Mouse (Mus musculus) spleen, adult 2 months (tissue): ENCODE results near the gene Pxdc1. TPM values are rescaled to one million over a fixed set of nuclear protein-coding genes. Genes with fewer than 3 reads are reported as not detected.

ENCODE experiments used
- DNase-seq, 2 experiments: peaks; one replicate each; pipeline versions ENCODE4 v3.0.0 to v3.0.0-alpha.2; 2012 to 2021; ENCODE audit warnings: low spot score in 2 of 2, low read depth in 1 of 2
- H3K27ac ChIP-seq: fragments of 200-500 bp; 2 replicates; pipeline ENCODE4 v1.5.1; 2012; ENCODE audit warnings: low read length, inconsistent platforms; ENCODE audit not compliant: insufficient read depth
- H3K27me3 ChIP-seq: fragments of 200-500 bp; 2 replicates; pipeline ENCODE4 v1.6.1; 2012; ENCODE audit warnings: mild to moderate bottlenecking, moderate library complexity, low read length, inconsistent platforms; ENCODE audit not compliant: control insufficient read depth, insufficient read depth
- H3K36me3 ChIP-seq: fragments of 200-500 bp; 2 replicates; pipeline ENCODE4 v1.6.1; 2012; ENCODE audit warnings: mild to moderate bottlenecking, low read length, inconsistent platforms; ENCODE audit not compliant: control insufficient read depth, insufficient read depth
- H3K4me1 ChIP-seq: fragments of 200-500 bp; 2 replicates; pipeline ENCODE4 v1.6.1; 2011; ENCODE audit warnings: inconsistent platforms; ENCODE audit not compliant: control insufficient read depth, insufficient read depth, insufficient read length
- H3K4me3 ChIP-seq: fragments of 200-500 bp; 2 replicates; pipeline ENCODE4 v1.5.1; 2011; ENCODE audit warnings: mild to moderate bottlenecking, inconsistent platforms; ENCODE audit not compliant: insufficient read depth, insufficient read length; ENCODE audit errors: extremely low read depth
- CTCF ChIP-seq: fragments of 200-500 bp; IDR thresholded peaks from 2 replicates; pipeline ENCODE4 v1.5.1; 2011; ENCODE audit warnings: mild to moderate bottlenecking, inconsistent platforms; ENCODE audit not compliant: insufficient read depth, insufficient read length, insufficient replicate concordance; ENCODE audit errors: extremely low read depth
- POLR2A ChIP-seq: fragments of 200-500 bp; IDR thresholded peaks from 2 replicates; pipeline ENCODE4 v1.6.1; 2011; ENCODE audit warnings: low read depth, low read length, inconsistent platforms
- WGBS: fragments of 180-500 bp; shearing (Covaris S2); methylation state at CpG from one replicate; pipeline ENCODE4 v1.1.7; 2018; 5-methylcytosine and 5-hydroxymethylcytosine counted together
- polyA plus RNA-seq: library from polyadenylated mRNA; depleted of rRNA; stranded (reverse); fragments of >200 nt; gene quantifications from 2 replicates; pipeline ENCODE4 v1.2.3, GENCODE M21; 2012

The Pxdc1 gene
- polyA plus RNA-seq, 1 experiment, result 41.9 TPM

DNA sequence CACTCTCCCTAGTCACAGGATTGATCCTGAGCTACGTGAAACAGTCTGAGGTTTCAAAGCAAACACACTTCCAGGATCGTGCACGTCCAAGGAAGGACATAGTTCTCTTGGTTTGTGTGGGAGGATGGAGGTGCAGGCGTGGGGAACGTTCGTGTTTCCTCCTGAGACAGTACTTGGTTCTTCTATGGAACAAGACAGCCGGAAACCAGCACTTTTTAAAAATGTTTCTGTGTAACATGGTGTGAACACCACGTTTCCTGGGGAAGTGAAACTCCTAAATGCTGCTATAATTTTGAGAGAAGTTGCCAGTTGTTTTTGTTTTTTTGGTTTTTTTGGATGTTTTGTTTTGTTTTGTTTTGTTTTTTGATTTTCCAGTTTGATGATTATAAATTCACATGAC is 13.9 kb upstream of the Pxdc1 start:
- H3K36me3 ChIP-seq, result no peaks in the 10 kb centered on the region
- H3K4me1 ChIP-seq, result peaks cover 16% of the 10 kb centered on the region; the same call in 1 of the 2 replicates
- 5% methylated on average over 8 of the region's 8 CpGs for WGBS
- no peak overlapping the region for H3K4me3 ChIP-seq
- peak overlapping the region; percentile 90 for H3K27ac ChIP-seq
- TF ChIP-seq POLR2A (no peak), CTCF (no peak)
- no peaks in the 10 kb centered on the region for H3K27me3 ChIP-seq
- peak; percentile 56 to 74 for DNase-seq

DNA sequence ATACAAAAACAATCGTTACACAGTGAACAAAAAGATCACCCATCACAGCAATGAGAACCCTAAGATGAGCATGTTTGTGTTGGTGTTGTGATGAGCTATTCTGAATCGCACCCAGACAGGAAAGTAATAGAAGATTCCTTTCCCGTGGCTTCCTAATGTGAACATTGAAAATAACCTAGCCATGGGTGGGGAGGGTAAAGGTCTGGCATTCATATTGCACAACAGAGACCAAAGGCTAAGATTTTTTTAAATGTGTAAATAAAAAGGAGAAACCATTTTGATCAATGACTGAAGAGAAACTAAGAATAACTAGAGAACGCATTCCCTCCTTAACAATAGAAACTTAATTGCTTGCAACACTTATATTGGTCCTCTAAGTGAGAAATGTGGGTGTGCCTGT is 11.8 kb upstream of the Pxdc1 start:
- no peak for DNase-seq
- WGBS, result 87% methylated on average over 4 of the region's 4 CpGs

DNA sequence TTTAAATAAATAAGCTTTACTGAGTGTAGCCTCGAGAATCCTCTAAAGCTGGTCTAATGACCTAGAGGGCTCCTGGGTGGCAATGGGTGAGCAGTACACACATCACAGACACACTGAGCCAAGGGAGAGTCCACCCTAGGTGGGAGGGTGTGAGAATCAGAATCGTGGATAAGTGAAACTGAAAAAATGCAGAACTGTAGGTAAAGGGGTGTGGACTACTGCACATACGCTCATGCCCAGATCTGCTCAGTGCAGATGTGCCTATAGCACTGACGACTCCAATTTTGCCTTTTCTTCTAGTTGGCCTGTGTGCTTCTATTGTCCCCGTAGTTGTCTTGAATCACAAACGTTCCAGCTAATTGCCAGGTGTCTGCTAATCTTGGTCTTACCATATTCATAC is 10.5 kb upstream of the Pxdc1 start:
- Histone ChIP-seq H3K4me3 (no peak overlapping the region), H3K4me1 (peaks cover 10% of the 10 kb centered on the region; the same call in 1 of the 2 replicates), H3K36me3 (no peaks in the 10 kb centered on the region), H3K27ac (peak overlapping the region; percentile 47; the same call in 1 of the 2 replicates), H3K27me3 (no peaks in the 10 kb centered on the region)
- TF ChIP-seq CTCF, result no peak
- TF ChIP-seq POLR2A, result no peak
- DNase-seq, result no peak
- 68% methylated on average over 6 of the region's 6 CpGs for WGBS

More for the DNA sequence above, 11.8 kb upstream of the Pxdc1 start:
- H3K27me3 ChIP-seq, result no peaks in the 10 kb centered on the region
- peaks cover 16% of the 10 kb centered on the region; the same call in 1 of the 2 replicates for H3K4me1 ChIP-seq
- H3K27ac ChIP-seq, result no peak overlapping the region
- TF ChIP-seq POLR2A, result no peak
- no peak for TF ChIP-seq CTCF
- H3K36me3 ChIP-seq, result no peaks in the 10 kb centered on the region
- H3K4me3 ChIP-seq, result no peak overlapping the region

DNA sequence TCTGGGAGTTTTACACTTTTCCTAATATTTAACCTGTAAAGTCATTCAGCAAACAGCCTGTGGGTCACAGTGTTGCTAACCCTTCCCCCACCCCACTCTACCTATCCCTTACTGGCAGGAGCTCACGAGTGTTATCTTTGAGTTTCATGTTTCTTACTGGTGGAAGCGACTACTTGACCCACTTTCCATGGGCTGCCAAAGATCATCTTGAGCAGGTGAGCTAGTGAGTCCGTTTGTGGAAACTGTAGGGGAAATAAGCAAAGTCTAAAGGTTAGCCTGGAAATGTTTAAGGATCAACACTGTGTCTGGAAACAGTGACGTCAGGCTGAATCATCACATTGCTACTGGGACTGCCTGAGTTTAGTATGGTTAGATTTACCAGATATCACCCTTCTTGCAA is 6.2 kb upstream of the Pxdc1 start:
- H3K36me3 ChIP-seq, result no peaks in the 10 kb centered on the region
- no peak overlapping the region for H3K27ac ChIP-seq
- TF ChIP-seq CTCF (no peak), POLR2A (no peak)
- 83% methylated on average over 4 of the region's 4 CpGs for WGBS
- no peak for DNase-seq
- no peak overlapping the region for H3K4me3 ChIP-seq
- H3K4me1 ChIP-seq, result peaks cover 7% of the 10 kb centered on the region; the same call in 1 of the 2 replicates
- H3K27me3 ChIP-seq, result no peaks in the 10 kb centered on the region

DNA sequence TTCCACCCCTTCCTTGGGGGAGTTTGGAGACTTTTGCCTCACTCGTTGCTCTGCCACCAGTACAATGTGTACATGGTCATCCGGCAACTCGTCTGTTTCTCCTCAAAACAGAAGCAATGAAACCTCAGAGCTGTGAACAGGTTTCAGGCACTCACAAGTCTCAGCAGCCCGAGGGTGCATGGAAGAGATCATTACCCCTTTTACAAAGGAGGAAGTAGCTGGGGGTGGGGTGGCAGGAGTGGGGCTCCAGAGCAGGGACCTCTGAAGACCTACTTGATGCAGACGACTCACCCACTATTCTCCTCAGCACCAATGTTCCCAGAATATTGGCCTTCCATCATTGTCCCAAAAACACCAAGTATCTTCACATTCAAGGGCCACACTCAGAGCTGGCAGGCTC is 3.1 kb upstream of the Pxdc1 start:
- Histone ChIP-seq H3K4me1 (peaks cover 4% of the 10 kb centered on the region), H3K27me3 (peaks cover 5% of the 10 kb centered on the region; the same call in 1 of the 2 replicates), H3K4me3 (no peak overlapping the region), H3K36me3 (no peaks in the 10 kb centered on the region), H3K27ac (no peak overlapping the region)
- DNase-seq, result no peak
- TF ChIP-seq CTCF (no peak), POLR2A (no peak)
- 53% methylated on average over 5 of the region's 5 CpGs for WGBS

DNA sequence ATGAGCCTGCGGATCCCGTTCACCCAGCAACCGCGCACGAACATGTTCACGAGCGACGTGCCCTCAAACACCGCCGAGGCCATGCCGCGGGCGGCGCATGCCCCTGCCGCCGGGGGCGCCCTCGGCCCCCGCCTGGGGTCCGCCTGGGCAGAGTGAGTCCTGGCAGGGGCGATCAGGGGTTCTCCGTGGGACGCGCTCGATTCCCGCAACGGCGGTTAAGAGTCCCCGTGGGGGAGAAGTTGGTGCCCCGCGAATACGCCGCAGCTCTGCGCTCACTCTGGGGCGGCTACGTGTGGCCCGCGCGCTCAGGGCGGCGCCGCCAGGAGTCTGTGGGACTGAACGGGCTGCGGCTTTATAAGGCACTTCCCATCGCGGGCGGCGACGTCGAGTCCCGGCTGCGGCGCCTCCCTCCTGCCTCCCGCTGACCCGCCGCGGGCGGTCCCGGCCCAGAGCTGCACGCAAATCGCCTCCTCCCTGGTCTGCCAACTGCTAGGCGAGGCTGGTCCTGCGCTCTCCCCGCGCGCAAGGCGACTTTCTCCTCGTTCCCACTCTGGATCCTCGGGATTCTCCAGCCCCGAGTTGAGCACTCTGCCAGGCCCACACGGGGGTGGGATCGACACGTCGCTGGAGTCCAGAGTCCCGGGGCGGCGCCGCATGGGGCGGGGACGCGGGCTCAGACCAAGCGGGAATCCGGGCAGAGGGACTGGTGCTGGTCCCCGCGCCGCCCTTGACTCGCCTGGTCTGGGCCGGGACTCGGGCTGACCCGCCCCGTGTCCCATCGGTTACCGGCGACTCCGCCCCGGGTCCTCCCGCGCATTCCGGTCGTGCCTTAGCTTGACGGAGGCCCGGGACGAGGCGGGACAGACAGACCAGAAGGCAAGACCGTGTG is 689 bp downstream of the Pxdc1 start:
- WGBS, result 1% methylated on average over 104 of the region's 105 CpGs
- DNase-seq, result peak; percentile 47 to 83

More for the DNA sequence above, 689 bp downstream of the Pxdc1 start:
- Histone ChIP-seq H3K4me1 (peaks cover 18% of the 10 kb centered on the region), H3K27ac (peak overlapping the region; percentile 89), H3K27me3 (peaks cover 5% of the 10 kb centered on the region; the same call in 1 of the 2 replicates), H3K4me3 (peak overlapping the region; percentile 82), H3K36me3 (no peaks in the 10 kb centered on the region; the same call in 1 of the 2 replicates)
- peak; percentile 34; the same call in 1 of the 2 replicates for TF ChIP-seq CTCF
- TF ChIP-seq POLR2A, result peak; percentile 48
